Mouse (Mus musculus) ES-E14 (cell line): Measurements from ENCODE around the gene Hic2.

Source experiments
- CHD2 ChIP-seq: IDR thresholded peaks from 2 replicates; pipeline ENCODE4 v1.6.1; 2014; ENCODE audit warnings: mild to moderate bottlenecking, low read depth, low read length, inconsistent platforms
- ZNF384 ChIP-seq: IDR thresholded peaks from 2 replicates; pipeline ENCODE4 v1.6.1; 2012; ENCODE audit warnings: low read depth, low read length, inconsistent platforms

GRCm38 (mm10) chr16:17254005-17254597, 20.7 kb downstream of the Hic2 start:
- no peak for TF ChIP-seq ZNF384
- no peak for TF ChIP-seq CHD2
